Mouse (Mus musculus) kidney, postnatal 0 days (tissue): ENCODE measurements at regions not wholly inside any gene's neighbourhood (a gene's known extent, or its start where the extent isn't known, plus 50 kb on each side); places are given as distances from the start of the nearest gene placed in this dataset.
A peak's percentile ranks its signal among the peaks of the same experiment; 100 is the strongest.

Experiments used
- ATAC-seq: fragments of 200-750 bp; cut with Nextera tagmentation; replicated peaks from 2 replicates; pipeline ENCODE4 v1.8.0; 2017; ENCODE audit warnings: low read depth, moderate number of reproducible peaks, moderate TSS enrichment, moderate library complexity; ENCODE audit not compliant: low FRiP score
- DNase-seq: peaks from one replicate; pipeline ENCODE4 v3.0.0-alpha.2; 2016; ENCODE audit warnings: low spot score
- H3K27ac ChIP-seq: fragments of 300-500 bp; sonication (generic); 2 replicates; pipeline ENCODE4 v1.5.1; 2014; ENCODE audit warnings: mild to moderate bottlenecking
- H3K27me3 ChIP-seq: fragments of 300-500 bp; sonication (generic); 2 replicates; pipeline ENCODE4 v1.6.1; 2014; ENCODE audit warnings: low read length, mixed read lengths; ENCODE audit not compliant: insufficient read depth
- H3K36me3 ChIP-seq: fragments of 300-500 bp; sonication (generic); 2 replicates; pipeline ENCODE4 v1.6.1; 2014; ENCODE audit warnings: low read length, mixed read lengths; ENCODE audit not compliant: insufficient read depth
- H3K4me1 ChIP-seq: fragments of 300-500 bp; sonication (generic); replicated peaks from 2 replicates; pipeline ENCODE4 v1.6.1; 2014; ENCODE audit warnings: antibody characterized with exemption, low read length, mixed read lengths; ENCODE audit not compliant: insufficient read depth
- H3K4me2 ChIP-seq: fragments of 300-500 bp; sonication (generic); 2 replicates; pipeline ENCODE4 v1.6.1; 2014; ENCODE audit warnings: mild to moderate bottlenecking, low read length, moderate library complexity, mixed read lengths
- H3K4me3 ChIP-seq: fragments of 300-500 bp; sonication (generic); replicated peaks from 2 replicates; pipeline ENCODE4 v1.5.1; 2014; ENCODE audit warnings: low read depth, low read length
- H3K9ac ChIP-seq: fragments of 300-500 bp; sonication (generic); 2 replicates; pipeline ENCODE4 v1.6.1; 2014; ENCODE audit warnings: low read depth, low read length
- H3K9me3 ChIP-seq: fragments of 300-500 bp; sonication (generic); replicated peaks from 2 replicates; pipeline ENCODE4 v1.6.1; 2016; ENCODE audit warnings: low read length, inconsistent platforms, mixed read lengths
- CTCF ChIP-seq: IDR thresholded peaks from 2 replicates; pipeline ENCODE4 v1.5.1; 2016; ENCODE audit warnings: antibody characterized with exemption, low read depth, mild to moderate bottlenecking, moderate library complexity
- WGBS: fragments of 180-500 bp; shearing (Covaris S2); extraction: QIAGEN DNeasy Blood & Tissue Kit; methylation state at CpG from one replicate; pipeline ENCODE4 v1.1.7; 2014; 5-methylcytosine and 5-hydroxymethylcytosine counted together

DNA sequence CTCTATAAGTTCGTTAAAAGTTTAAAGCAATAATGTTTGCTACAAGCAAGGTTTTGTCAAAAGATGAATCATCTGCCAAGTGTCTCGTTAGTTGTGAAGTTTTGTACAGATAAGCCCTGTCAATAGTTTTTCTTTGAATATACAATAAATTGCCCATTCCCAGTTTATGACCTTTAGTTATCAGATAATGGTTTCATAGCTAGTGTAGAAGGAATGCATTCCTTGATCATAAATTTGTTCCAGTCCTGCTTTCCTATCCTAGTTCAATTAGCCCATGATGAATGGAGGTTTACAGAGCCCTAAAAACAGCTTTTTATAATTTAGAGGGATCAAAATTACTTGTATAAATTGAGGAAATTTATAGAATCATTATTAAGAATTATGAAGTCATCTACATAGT, 62.5 kb upstream of the Lrch2 start:
- no peak for TF ChIP-seq CTCF
- Histone ChIP-seq H3K9ac (no peak overlapping the region), H3K4me2 (no peak overlapping the region), H3K27ac (no peak overlapping the region), H3K4me3 (no peak overlapping the region), H3K27me3 (no peaks in the 10 kb centered on the region), H3K4me1 (no peaks in the 10 kb centered on the region), H3K36me3 (no peaks in the 10 kb centered on the region), H3K9me3 (no peaks in the 10 kb centered on the region)
- 50% methylated on average over 2 of the region's 2 CpGs for whole genome bisulfite sequencing
- DNase-seq (peak; percentile 0), ATAC-seq (no peak)

- no peaks in the 10 kb centered on the region for H3K27me3 ChIP-seq
- no peak overlapping the region for H3K4me3 ChIP-seq
- H3K4me1 ChIP-seq = no peaks in the 10 kb centered on the region
- no peaks in the 10 kb centered on the region for H3K9me3 ChIP-seq
- H3K27ac ChIP-seq = no peak overlapping the region
- TF ChIP-seq CTCF = peak; percentile 75
- H3K36me3 ChIP-seq = no peaks in the 10 kb centered on the region
- H3K9ac ChIP-seq = no peak overlapping the region
- DNase-seq (peak; percentile 49), ATAC-seq (0 out of 2 replicates have a peak, but pooled peaks have one; percentile 65)
- WGBS = 17% methylated on average over 3 of the region's 3 CpGs
- H3K4me2 ChIP-seq = no peak overlapping the region
Observed at GRCm38 (mm10) chrX:147608660-147609059, 54.8 kb upstream of the Lrch2 start.
